Mouse (Mus musculus) bone marrow macrophage, adult 2 months (primary cell): ENCODE measurements around the gene Plgrkt. TPM values are rescaled to one million over a fixed set of nuclear protein-coding genes. Genes with fewer than 3 reads are reported as not detected.
"Not testable (repeated sequence)": the region's sequence is repeated elsewhere in the genome, so short reads cannot be mapped to it uniquely, and the experiment has no call there.

Experiments used
- H3K27ac ChIP-seq: 2 replicates; pipeline ENCODE4 v1.5.1; 2012; ENCODE audit warnings: low read depth, low read length; ENCODE audit not compliant: insufficient read depth
- H3K4me1 ChIP-seq: 2 replicates; pipeline ENCODE4 v1.6.1; 2012; ENCODE audit warnings: low read length; ENCODE audit not compliant: control insufficient read depth, insufficient read depth
- H3K4me3 ChIP-seq: 2 replicates; pipeline ENCODE4 v1.5.1; 2012; ENCODE audit warnings: mild to moderate bottlenecking, low read length, moderate library complexity; ENCODE audit not compliant: insufficient read depth
- CTCF ChIP-seq: IDR thresholded peaks from 2 replicates; pipeline ENCODE4 v1.5.1; 2012; ENCODE audit warnings: low read depth, mild to moderate bottlenecking, low read length, moderate library complexity
- POLR2A ChIP-seq: IDR thresholded peaks from 2 replicates; pipeline ENCODE4 v1.6.1; 2012; ENCODE audit warnings: mild to moderate bottlenecking, low read depth, low read length, borderline replicate concordance
- polyA plus RNA-seq: library from polyadenylated mRNA; stranded (reverse); fragments of >200 nt; gene quantifications from 2 replicates; pipeline ENCODE4 v1.2.4, GENCODE M21; 2012; ENCODE audit not compliant: missing spikeins, insufficient read depth, insufficient read length

Plgrkt gene
- 181 and 239 TPM in 2 replicates for polyA plus RNA-seq

DNA sequence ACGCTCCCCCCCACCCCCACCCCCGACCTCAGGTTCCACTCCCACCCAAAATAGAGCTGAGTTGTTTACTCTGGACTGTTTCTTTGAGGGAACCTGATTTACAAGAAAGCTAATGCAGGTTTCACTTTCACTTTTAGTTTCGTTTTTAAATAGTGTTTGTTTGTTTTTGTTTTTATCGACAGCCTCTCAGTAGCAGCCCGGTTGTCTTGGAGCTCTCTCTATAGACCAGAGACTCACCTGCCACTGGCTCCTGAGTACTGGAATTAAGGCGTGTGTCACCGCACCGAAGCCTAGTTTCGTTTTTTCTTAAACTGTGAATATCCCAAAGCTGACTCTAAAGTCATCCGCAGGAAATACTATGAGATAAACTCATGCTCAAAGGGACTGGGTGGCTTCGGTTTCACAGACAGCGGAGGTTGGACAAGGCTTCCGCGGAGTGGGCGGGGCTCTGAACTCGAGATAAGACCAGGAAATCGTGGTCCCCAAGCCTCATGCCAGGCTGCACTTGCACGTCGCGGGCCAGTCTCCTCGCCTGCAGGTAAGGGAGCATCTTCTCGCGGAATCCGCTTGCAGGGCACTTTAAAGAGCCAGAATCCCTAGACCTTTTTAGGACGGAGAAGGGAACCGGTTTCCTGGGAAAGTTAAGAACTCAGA, at the start of gene Plgrkt, which contains the start of gene Cd274:
TSS of gene Plgrkt (minus strand) at position 422 of the 654 bp plus-strand sequence.
TSS of gene Cd274 (plus strand) at position 487 of the 654 bp plus-strand sequence.
- Histone ChIP-seq H3K4me3 (peak within 1 kb of the TSS; percentile 75), H3K27ac (peak within 1 kb of the TSS; percentile 86), H3K4me1 (peaks cover 15% of the 10 kb centered on the region)
- TF ChIP-seq POLR2A: no peak
- TF ChIP-seq CTCF: no peak

DNA sequence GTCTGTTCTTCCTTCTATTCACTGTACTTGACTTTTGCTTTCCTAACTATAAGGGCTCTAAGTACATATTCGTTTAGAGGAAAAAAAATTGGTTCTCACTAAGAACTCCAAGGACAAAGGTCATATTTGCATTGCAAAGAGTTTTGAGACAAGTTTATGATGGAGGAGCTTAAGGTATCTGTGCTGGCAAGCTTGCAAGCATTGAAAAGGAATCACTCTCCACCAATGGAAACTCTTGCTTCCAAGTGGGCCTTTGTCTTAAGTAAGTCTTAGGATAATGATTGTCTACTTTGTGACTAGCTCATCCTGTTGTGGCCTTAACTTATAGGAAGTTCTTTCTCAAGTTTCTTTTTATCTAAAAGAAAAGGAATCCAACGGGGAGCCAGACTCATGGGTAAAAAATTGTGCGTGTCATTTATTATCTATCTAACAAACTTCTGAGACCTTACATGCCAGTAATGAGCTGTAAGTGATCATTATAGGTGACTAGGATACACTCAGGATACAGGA, 49.3 kb upstream of the Plgrkt start:
- peaks cover 34% of the 10 kb centered on the region for H3K4me1 ChIP-seq
- no peak for TF ChIP-seq CTCF
- TF ChIP-seq POLR2A: no peak
- H3K27ac ChIP-seq: no peak overlapping the region
- no peak overlapping the region for H3K4me3 ChIP-seq

DNA sequence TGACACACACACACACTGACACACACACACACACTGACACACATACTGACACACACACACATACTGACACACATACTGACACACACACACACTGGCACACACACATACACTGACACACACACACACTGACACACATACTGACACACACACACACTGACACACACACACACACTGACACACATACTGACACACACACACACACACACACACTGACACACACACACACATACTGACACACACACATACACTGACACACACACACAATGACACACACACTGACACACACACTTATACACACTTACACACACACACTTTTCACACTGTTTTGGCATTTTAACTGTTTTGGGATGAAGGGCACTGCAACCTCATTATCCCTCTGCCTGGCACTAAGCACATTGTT, 47.7 kb upstream of the Plgrkt start:
- H3K27ac ChIP-seq, H3K4me3 ChIP-seq: not testable (repeated sequence)
- H3K4me1 ChIP-seq: peaks cover 27% of the 10 kb centered on the region

DNA sequence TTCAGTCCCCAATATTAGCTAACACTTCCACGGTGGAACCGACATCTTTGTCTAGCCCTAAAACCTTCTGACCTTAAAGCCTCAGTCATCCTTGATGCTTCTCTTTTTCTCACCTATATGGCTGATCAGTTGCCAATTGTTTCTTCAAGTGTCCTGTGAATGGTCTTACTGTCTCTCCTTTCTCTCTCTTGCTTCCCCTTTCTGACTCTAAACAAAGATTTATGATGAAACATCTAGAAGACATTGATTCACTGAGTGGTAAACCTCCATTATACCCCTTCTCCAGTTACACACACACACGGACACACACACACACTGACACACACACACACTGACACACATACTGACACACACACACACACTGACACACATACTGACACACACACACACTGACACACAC, 47.3 kb upstream of the Plgrkt start:
- Histone ChIP-seq H3K4me3 (no peak overlapping the region), H3K27ac (no peak overlapping the region), H3K4me1 (peaks cover 25% of the 10 kb centered on the region)
- TF ChIP-seq CTCF (no peak), POLR2A (no peak)

- H3K4me3 ChIP-seq: no peak overlapping the region
- TF ChIP-seq POLR2A: no peak
- peaks cover 11% of the 10 kb centered on the region for H3K4me1 ChIP-seq
- no peak overlapping the region for H3K27ac ChIP-seq
These were observed 45.6 kb upstream of the Plgrkt start for GRCm38 (mm10) chr19:29412476-29413420.

GRCm38 (mm10) chr19:29410619-29411018, 43.4 kb upstream of the Plgrkt start, which contains the start of gene Pdcd1lg2:
TSS of gene Pdcd1lg2 (plus strand) at chr19:29410919.
- Histone ChIP-seq H3K4me3 (no peak within 1 kb of the TSS), H3K4me1 (peaks cover 6% of the 10 kb centered on the region), H3K27ac (no peak within 1 kb of the TSS)
- TF ChIP-seq POLR2A (no peak), CTCF (no peak)

DNA sequence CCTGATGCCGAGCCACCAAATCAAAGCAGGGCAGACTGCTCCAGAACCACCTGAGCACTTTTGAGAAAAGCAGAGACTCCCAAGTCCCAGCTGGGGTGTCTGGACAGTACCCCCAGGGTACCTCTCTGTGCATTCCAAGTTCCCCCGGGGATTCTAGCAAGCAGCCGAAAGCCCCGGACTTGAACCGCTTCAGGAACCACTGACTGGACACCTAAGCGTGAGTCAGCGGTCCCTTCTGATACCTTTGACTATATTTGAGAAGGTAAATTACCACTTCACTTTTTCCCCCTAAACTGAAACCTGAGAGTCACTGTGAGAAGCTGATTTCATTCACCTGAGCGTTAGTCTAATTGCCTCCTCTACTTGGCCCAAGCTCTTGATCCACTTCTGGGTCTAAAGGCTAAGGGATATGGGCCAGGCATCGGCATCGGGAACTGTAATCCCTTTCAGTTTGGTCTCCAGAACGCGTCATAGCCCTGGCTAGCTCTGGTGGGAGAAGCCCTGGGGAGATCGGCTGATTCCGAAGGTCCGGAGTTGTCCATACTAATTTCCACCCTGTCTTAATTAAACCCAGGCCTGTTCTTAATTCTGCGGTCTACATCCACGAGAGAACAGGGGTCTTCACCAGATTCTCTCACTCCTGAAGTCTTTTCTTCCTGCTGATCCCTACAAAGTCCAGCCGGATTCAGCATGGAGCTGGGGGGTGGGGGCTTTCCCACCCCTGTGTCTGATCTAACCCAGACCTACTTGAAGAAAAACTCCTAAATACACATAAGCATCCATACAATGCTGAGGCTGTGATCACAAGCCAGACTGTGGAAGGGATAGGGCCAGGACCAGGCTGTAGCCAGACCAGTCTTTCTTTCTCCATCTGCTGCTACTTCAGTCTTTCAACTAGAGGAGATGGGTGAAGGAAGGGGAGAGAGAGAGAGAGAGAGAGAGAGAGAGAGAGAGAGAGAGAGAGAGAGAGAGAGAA, 39.1 kb upstream of the Plgrkt start:
- H3K27ac ChIP-seq: no peak overlapping the region
- TF ChIP-seq CTCF (no peak), POLR2A (no peak)
- H3K4me1 ChIP-seq: peaks cover 11% of the 10 kb centered on the region
- no peak overlapping the region for H3K4me3 ChIP-seq

DNA sequence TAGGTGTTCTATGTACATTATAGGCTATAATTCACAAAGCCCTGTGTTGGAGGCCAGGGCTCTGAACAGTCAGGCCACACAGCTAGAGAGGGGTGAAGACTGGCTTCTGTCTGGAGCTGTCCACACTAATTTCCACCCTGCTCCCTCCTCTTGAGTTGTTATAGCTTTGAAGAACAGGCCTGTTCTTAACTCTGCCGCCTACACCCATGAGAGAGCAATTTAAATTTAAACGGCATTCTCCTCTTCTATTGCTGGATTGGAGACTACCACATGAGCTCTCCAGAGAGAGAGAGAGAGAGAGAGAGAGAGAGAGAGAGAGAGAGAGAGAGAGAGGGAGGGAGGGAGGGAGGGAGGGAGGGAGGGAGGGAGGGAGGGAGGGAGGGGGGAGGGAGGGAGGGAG, 38.2 kb upstream of the Plgrkt start:
- Histone ChIP-seq H3K4me1 (peaks cover 11% of the 10 kb centered on the region), H3K27ac (no peak overlapping the region), H3K4me3 (no peak overlapping the region)
- TF ChIP-seq POLR2A (no peak), CTCF (no peak)

- TF ChIP-seq CTCF (no peak), POLR2A (no peak)
- H3K27ac ChIP-seq: no peak overlapping the region
- H3K4me3 ChIP-seq: no peak overlapping the region
- H3K4me1 ChIP-seq: peaks cover 11% of the 10 kb centered on the region
These were observed 36.1 kb upstream of the Plgrkt start for GRCm38 (mm10) chr19:29403251-29403650.

GRCm38 (mm10) chr19:29402621-29403020, 35.4 kb upstream of the Plgrkt start:
- TF ChIP-seq CTCF (no peak), POLR2A (no peak)
- Histone ChIP-seq H3K4me1 (peaks cover 11% of the 10 kb centered on the region), H3K4me3 (no peak overlapping the region), H3K27ac (no peak overlapping the region)
